In genomic region chr17:49738351-49738750, GRCm38 (mm10) we compare ENCODE assay signal across 7 mouse cellular contexts.
DNase-seq lines count a peak whose midpoint lies in the region.

No protein-coding gene starts in this region.

- 67% methylated on average over 11 of the region's 11 CpGs for WGBS in heart, embryonic 10.5 days

- H3K4me1 ChIP-seq in heart, embryonic 10.5 days: peaks cover 8% of the 10 kb centered on the region

- no peak overlapping the region for H3K4me3 ChIP-seq in heart, embryonic 10.5 days

- no peaks in the 10 kb centered on the region for H3K27me3 ChIP-seq in heart, embryonic 10.5 days (ENCODE audit: insufficient read depth, poor library complexity, severe bottlenecking)

- H3K9me3 ChIP-seq in heart, embryonic 10.5 days: no peaks in the 10 kb centered on the region

- H3K36me3 ChIP-seq in heart, embryonic 10.5 days: no peaks in the 10 kb centered on the region

- DNase-seq in kidney, postnatal 4 days: peak; percentile 22 to 38
- DNase-seq in kidney, adult 11 months: no peak
- peak; percentile 62 to 71 for DNase-seq in gastrocnemius, adult 8-10 months (ENCODE audit: low spot score in 2 of 2)
- DNase-seq in heart, embryonic 10.5 days (ENCODE audit: low spot score): no peak
- DNase-seq in skeletal muscle tissue, adult 2 months (ENCODE audit: low read depth, low spot score): peak; percentile 91
- DNase-seq in frontal cortex, postnatal 10 days (ENCODE audit: low spot score in 2 of 2): no peak
- DNase-seq in thymus, adult 18-20 months: no peak

- H3K27ac ChIP-seq in heart, embryonic 10.5 days: peak overlapping the region; percentile 22; the same call in 1 of the 2 replicates

Comparison
In these comparisons a context has a peak if more than half of its experiments do, and no peak if none do; other contexts are left out.
1. DNase-seq: peak in kidney, postnatal 4 days (2 of 2), gastrocnemius, adult 8-10 months (2 of 2) and skeletal muscle tissue, adult 2 months (single experiment); none in kidney, adult 11 months (single experiment), heart, embryonic 10.5 days (single experiment), frontal cortex, postnatal 10 days (0 of 2) and thymus, adult 18-20 months (0 of 2).